Mouse (Mus musculus): ENCODE measurements around the gene Arpp19. TPM values are rescaled to one million over a fixed set of nuclear protein-coding genes. Genes with fewer than 3 reads are reported as not detected.

The Arpp19 gene
- total and polyA plus RNA-seq, 2 experiments from 2014 or later: 94.0 to 188 TPM

GRCm38 (mm10) chr9:75019181-75019580, 18.2 kb upstream of the Arpp19 start:
- DNase-seq (ENCODE audit: low spot score) (no peak), ATAC-seq (ENCODE audit: low FRiP score) (no peak)
- no peaks in the 10 kb centered on the region for H3K27me3 ChIP-seq (ENCODE audit: insufficient read depth, low read length)
- no peak overlapping the region for H3K4me2 ChIP-seq (ENCODE audit: low read depth, low read length, poor library complexity, severe bottlenecking)
- no peak overlapping the region for H3K4me3 ChIP-seq (ENCODE audit: low read depth, low read length)
- no peaks in the 10 kb centered on the region for H3K4me1 ChIP-seq (ENCODE audit: insufficient read depth, low read length)
- H3K9me3 ChIP-seq (ENCODE audit: low read length): no peaks in the 10 kb centered on the region
- H3K27ac ChIP-seq (ENCODE audit: low read depth, low read length): no peak overlapping the region
- WGBS: 89% methylated on average over 6 of the region's 6 CpGs
- TF ChIP-seq CTCF (IDR thresholded peaks at IDR 0.05): no peak
- peaks cover 40% of the 10 kb centered on the region for H3K36me3 ChIP-seq (ENCODE audit: insufficient read depth, low read length)
- H3K9ac ChIP-seq (replicated peaks; ENCODE audit: low read length, poor library complexity, severe bottlenecking): no peak overlapping the region

GRCm38 (mm10) chr9:75019592-75019991, 17.8 kb upstream of the Arpp19 start:
- Histone ChIP-seq H3K36me3 (ENCODE audit: insufficient read depth, low read length) (peaks cover 43% of the 10 kb centered on the region), H3K27ac (ENCODE audit: low read depth, low read length) (no peak overlapping the region), H3K9me3 (ENCODE audit: low read length) (no peaks in the 10 kb centered on the region), H3K4me3 (ENCODE audit: low read depth, low read length) (no peak overlapping the region), H3K27me3 (ENCODE audit: insufficient read depth, low read length) (no peaks in the 10 kb centered on the region), H3K9ac (replicated peaks; ENCODE audit: low read length, poor library complexity, severe bottlenecking) (no peak overlapping the region), H3K4me2 (ENCODE audit: low read depth, low read length, poor library complexity, severe bottlenecking) (no peak overlapping the region), H3K4me1 (ENCODE audit: insufficient read depth, low read length) (no peaks in the 10 kb centered on the region)
- 93% methylated on average over 3 of the region's 3 CpGs for WGBS
- DNase-seq (ENCODE audit: low spot score) (no peak), ATAC-seq (ENCODE audit: low FRiP score) (no peak)
- TF ChIP-seq CTCF (IDR thresholded peaks at IDR 0.05): no peak

GRCm38 (mm10) chr9:75020561-75020960, 16.9 kb upstream of the Arpp19 start:
- H3K27me3 ChIP-seq (ENCODE audit: insufficient read depth, low read length): no peaks in the 10 kb centered on the region
- H3K4me3 ChIP-seq (ENCODE audit: low read depth, low read length): no peak overlapping the region
- ATAC-seq (ENCODE audit: low FRiP score): no peak
- no peak for DNase-seq (ENCODE audit: low spot score)
- H3K9me3 ChIP-seq (ENCODE audit: low read length): no peaks in the 10 kb centered on the region
- H3K9ac ChIP-seq (replicated peaks; ENCODE audit: low read length, poor library complexity, severe bottlenecking): no peak overlapping the region
- no peak overlapping the region for H3K4me2 ChIP-seq (ENCODE audit: low read depth, low read length, poor library complexity, severe bottlenecking)
- H3K27ac ChIP-seq (ENCODE audit: low read depth, low read length): no peak overlapping the region
- H3K36me3 ChIP-seq (ENCODE audit: insufficient read depth, low read length): peaks cover 41% of the 10 kb centered on the region
- WGBS: 84% methylated on average over 4 of the region's 4 CpGs
- no peaks in the 10 kb centered on the region for H3K4me1 ChIP-seq (ENCODE audit: insufficient read depth, low read length)
- no peak for TF ChIP-seq CTCF (IDR thresholded peaks at IDR 0.05)

- Histone ChIP-seq H3K36me3 (ENCODE audit: insufficient read depth, low read length) (peaks cover 37% of the 10 kb centered on the region), H3K9ac (replicated peaks; ENCODE audit: low read length, poor library complexity, severe bottlenecking) (no peak overlapping the region), H3K4me2 (ENCODE audit: low read depth, low read length, poor library complexity, severe bottlenecking) (no peak overlapping the region), H3K27me3 (ENCODE audit: insufficient read depth, low read length) (no peaks in the 10 kb centered on the region), H3K4me1 (ENCODE audit: insufficient read depth, low read length) (no peaks in the 10 kb centered on the region), H3K27ac (ENCODE audit: low read depth, low read length) (no peak overlapping the region), H3K4me3 (ENCODE audit: low read depth, low read length) (no peak overlapping the region), H3K9me3 (ENCODE audit: low read length) (no peaks in the 10 kb centered on the region)
- 86% methylated on average over 7 of the region's 7 CpGs for WGBS
- ATAC-seq (ENCODE audit: low FRiP score): no peak
- TF ChIP-seq CTCF (IDR thresholded peaks at IDR 0.05): no peak
- no peak for DNase-seq (ENCODE audit: low spot score)
Measured at GRCm38 (mm10) chr9:75022546-75022945, 14.9 kb upstream of the Arpp19 start.

GRCm38 (mm10) chr9:75023150-75023894, 14.1 kb upstream of the Arpp19 start:
- H3K27ac ChIP-seq (ENCODE audit: low read depth, low read length): no peak overlapping the region
- H3K27me3 ChIP-seq (ENCODE audit: insufficient read depth, low read length): no peaks in the 10 kb centered on the region
- peaks cover 36% of the 10 kb centered on the region for H3K36me3 ChIP-seq (ENCODE audit: insufficient read depth, low read length)
- H3K4me1 ChIP-seq (ENCODE audit: insufficient read depth, low read length): no peaks in the 10 kb centered on the region
- no peak overlapping the region for H3K9ac ChIP-seq (replicated peaks; ENCODE audit: low read length, poor library complexity, severe bottlenecking)
- ATAC-seq (ENCODE audit: low FRiP score): no peak
- no peak for DNase-seq (ENCODE audit: low spot score)
- no peak overlapping the region for H3K4me2 ChIP-seq (ENCODE audit: low read depth, low read length, poor library complexity, severe bottlenecking)
- H3K4me3 ChIP-seq (ENCODE audit: low read depth, low read length): no peak overlapping the region
- 87% methylated on average over 5 of the region's 5 CpGs for WGBS
- no peak for TF ChIP-seq CTCF (IDR thresholded peaks at IDR 0.05)
- no peaks in the 10 kb centered on the region for H3K9me3 ChIP-seq (ENCODE audit: low read length)

- no peak overlapping the region for H3K4me3 ChIP-seq (ENCODE audit: low read depth, low read length)
- no peak for ATAC-seq (ENCODE audit: low FRiP score)
- H3K36me3 ChIP-seq (ENCODE audit: insufficient read depth, low read length): peaks cover 35% of the 10 kb centered on the region
- no peaks in the 10 kb centered on the region for H3K4me1 ChIP-seq (ENCODE audit: insufficient read depth, low read length)
- DNase-seq (ENCODE audit: low spot score): no peak
- TF ChIP-seq CTCF (IDR thresholded peaks at IDR 0.05): no peak
- H3K9me3 ChIP-seq (ENCODE audit: low read length): no peaks in the 10 kb centered on the region
- WGBS: 67% methylated on average over 7 of the region's 7 CpGs
- no peak overlapping the region for H3K4me2 ChIP-seq (ENCODE audit: low read depth, low read length, poor library complexity, severe bottlenecking)
- no peaks in the 10 kb centered on the region for H3K27me3 ChIP-seq (ENCODE audit: insufficient read depth, low read length)
- no peak overlapping the region for H3K27ac ChIP-seq (ENCODE audit: low read depth, low read length)
- H3K9ac ChIP-seq (replicated peaks; ENCODE audit: low read length, poor library complexity, severe bottlenecking): no peak overlapping the region
Measured at GRCm38 (mm10) chr9:75024089-75024488, 13.3 kb upstream of the Arpp19 start.

Data from midbrain, postnatal 0 days (tissue).